Mouse (Mus musculus) ES-E14 (cell line): ENCODE data around the gene Bola3. TPM values are rescaled to one million over a fixed set of nuclear protein-coding genes. Genes with fewer than 3 reads are reported as not detected.
"Not testable (repeated sequence)": the region's sequence is repeated elsewhere in the genome, so short reads cannot be mapped to it uniquely, and the experiment has no call there.

Source experiments
- DNase-seq: peaks from one replicate; pipeline ENCODE4 v3.0.0-alpha.2; 2013; ENCODE audit warnings: low read depth, low spot score
- H3K27ac ChIP-seq: 2 replicates; pipeline ENCODE4 v1.5.1; 2012; ENCODE audit warnings: low read depth, mild to moderate bottlenecking, low read length, moderate library complexity, mixed read lengths; ENCODE audit not compliant: poor library complexity, insufficient read depth, severe bottlenecking
- H3K36me3 ChIP-seq: 2 replicates; pipeline ENCODE4 v1.6.1; 2012; ENCODE audit warnings: mild to moderate bottlenecking, low read length, moderate library complexity, mixed read lengths; ENCODE audit not compliant: control insufficient read depth, poor library complexity, insufficient read depth, severe bottlenecking
- H3K4me1 ChIP-seq, 2 experiments: fragments of 150-350 bp in 1 of 2; sonication (generic) in 1 of 2; 2 replicates each; pipeline ENCODE4 v1.6.1; 2012; ENCODE audit warnings: low read length in 2 of 2, mild to moderate bottlenecking in 1 of 2, mixed read lengths in 1 of 2; ENCODE audit not compliant: control insufficient read depth in 2 of 2, insufficient read depth in 2 of 2, poor library complexity in 1 of 2
- H3K4me3 ChIP-seq, 2 experiments: fragments of 150-350 bp in 1 of 2; sonication (generic) in 1 of 2; 2 replicates each; pipeline ENCODE4 v1.5.1; 2012; ENCODE audit warnings: low read length in 2 of 2, low read depth in 1 of 2, mild to moderate bottlenecking in 1 of 2, mixed read lengths in 1 of 2; ENCODE audit not compliant: insufficient read depth in 1 of 2, poor library complexity in 1 of 2, severe bottlenecking in 1 of 2
- H3K9ac ChIP-seq: 2 replicates; pipeline ENCODE4 v1.6.1; 2012; ENCODE audit warnings: low read depth, mild to moderate bottlenecking, low read length, mixed read lengths; ENCODE audit not compliant: poor library complexity, insufficient read depth, severe bottlenecking
- H3K9me3 ChIP-seq: fragments of 150-350 bp; sonication (generic); 2 replicates; pipeline ENCODE4 v1.6.1; 2012; ENCODE audit warnings: low read depth, mild to moderate bottlenecking, low read length; ENCODE audit not compliant: control insufficient read depth, insufficient read depth
- CHD2 ChIP-seq: IDR thresholded peaks from 2 replicates; pipeline ENCODE4 v1.6.1; 2014; ENCODE audit warnings: mild to moderate bottlenecking, low read depth, low read length, inconsistent platforms
- HCFC1 ChIP-seq: IDR thresholded peaks from 2 replicates; pipeline ENCODE4 v1.6.1; 2012; ENCODE audit warnings: low read length, inconsistent platforms, borderline replicate concordance; ENCODE audit not compliant: insufficient read depth
- MAFK ChIP-seq: IDR thresholded peaks from 2 replicates; pipeline ENCODE4 v1.6.1; 2014; ENCODE audit warnings: mild to moderate bottlenecking, low read depth, low read length, inconsistent platforms; ENCODE audit not compliant: insufficient read depth
- ZC3H11A ChIP-seq: IDR thresholded peaks from 2 replicates; pipeline ENCODE4 v1.6.1; 2012; ENCODE audit warnings: low read depth, mild to moderate bottlenecking, inconsistent platforms, low read length, borderline replicate concordance
- ZNF384 ChIP-seq: IDR thresholded peaks from 2 replicates; pipeline ENCODE4 v1.6.1; 2012; ENCODE audit warnings: low read depth, low read length, inconsistent platforms
- in situ Hi-C, 2 experiments: fragments of 600-800 bp; cut with MboI; formaldehyde crosslinking; loops; one replicate each; pipeline ENCODE4 v1.15.1; 2025; ENCODE audit warnings: low sequenced_read_pairs in 2 of 2, inconsistent platforms in 1 of 2; ENCODE audit not compliant: unreplicated experiment in 2 of 2
- total RNA-seq: library from RNA; depleted of rRNA; stranded (reverse); fragments of 300-350 nt; gene quantifications from 2 replicates; pipeline ENCODE4 v1.2.3, GENCODE M21; 2012

The Bola3 gene
- total RNA-seq, 1 experiment: 24.5 TPM

GRCm38 (mm10) chr6:83341387-83341786 is 7.6 kb upstream of the Bola3 start:
- H3K4me1 ChIP-seq: no peaks in the 10 kb centered on the region
- H3K27ac ChIP-seq: no peak overlapping the region
- H3K36me3 ChIP-seq: peaks cover 2% of the 10 kb centered on the region
- H3K9me3 ChIP-seq: no peaks in the 10 kb centered on the region
- DNase-seq: no peak
- TF ChIP-seq ZNF384 (no peak), HCFC1 (no peak), ZC3H11A (no peak), CHD2 (no peak), MAFK (no peak)
- H3K9ac ChIP-seq: no peak overlapping the region
- no peak overlapping the region for H3K4me3 ChIP-seq
- in situ Hi-C loops: no loop called here

GRCm38 (mm10) chr6:83342957-83343356 is 6.0 kb upstream of the Bola3 start:
- in situ Hi-C loops: no loop called here
- Histone ChIP-seq H3K4me1 (peaks cover 0 to 1% of the 10 kb centered on the region in 2 experiments; a peak in 1 of 4 replicates), H3K27ac (no peak overlapping the region), H3K4me3 (no peak overlapping the region), H3K9me3 (no peaks in the 10 kb centered on the region), H3K36me3 (peaks cover 4% of the 10 kb centered on the region), H3K9ac (no peak overlapping the region)
- no peak for TF ChIP-seq ZC3H11A
- no peak for TF ChIP-seq ZNF384
- no peak for TF ChIP-seq MAFK
- TF ChIP-seq HCFC1: no peak
- no peak for TF ChIP-seq CHD2
- no peak for DNase-seq

GRCm38 (mm10) chr6:83345285-83345684 is 3.7 kb upstream of the Bola3 start:
- DNase-seq, H3K9ac ChIP-seq, H3K27ac ChIP-seq, in situ Hi-C loops, H3K9me3 ChIP-seq, H3K36me3 ChIP-seq, H3K4me3 ChIP-seq, H3K4me1 ChIP-seq: not testable (repeated sequence)

- Histone ChIP-seq H3K36me3 (peaks cover 3% of the 10 kb centered on the region; the same call in 1 of the 2 replicates), H3K9me3 (no peaks in the 10 kb centered on the region), H3K4me1 (peaks cover 0 to 4% of the 10 kb centered on the region in 2 experiments; a peak in 1 of 4 replicates), H3K9ac (no peak overlapping the region), H3K27ac (no peak overlapping the region), H3K4me3 (no peak overlapping the region)
- DNase-seq: no peak
- in situ Hi-C loops: no loop called here
- TF ChIP-seq MAFK (no peak), HCFC1 (no peak), ZC3H11A (no peak), CHD2 (no peak), ZNF384 (no peak)
Observed at GRCm38 (mm10) chr6:83347916-83348315, 1.0 kb upstream of the Bola3 start.

GRCm38 (mm10) chr6:83349274-83349958 is 469 bp downstream of the Bola3 start:
- DNase-seq: peak; percentile 67
- peak overlapping the region; percentile 84 to 89 for H3K4me3 ChIP-seq
- H3K4me1 ChIP-seq: peaks cover 0 to 4% of the 10 kb centered on the region in 2 experiments; a peak in 1 of 4 replicates
- H3K27ac ChIP-seq: no peak overlapping the region
- no peaks in the 10 kb centered on the region for H3K9me3 ChIP-seq
- TF ChIP-seq HCFC1: peak; percentile 53; the same call in 1 of the 2 replicates
- no peak for TF ChIP-seq ZC3H11A
- no peak for TF ChIP-seq ZNF384
- TF ChIP-seq MAFK: no peak
- TF ChIP-seq CHD2: no peak
- in situ Hi-C loops: no loop called here
- peak overlapping the region; percentile 87 for H3K9ac ChIP-seq
- H3K36me3 ChIP-seq: peaks cover 6% of the 10 kb centered on the region
